Mouse (Mus musculus) liver, postnatal 0 days (tissue): ENCODE measurements around the gene Snrpc. TPM values are rescaled to one million over a fixed set of nuclear protein-coding genes. Genes with fewer than 3 reads are reported as not detected.

ENCODE experiments used
- ATAC-seq: fragments of 200-750 bp; cut with Nextera tagmentation; 2 replicates; pipeline ENCODE4 v1.8.0; 2017; ENCODE audit warnings: mild to moderate bottlenecking, moderate library complexity
- DNase-seq: peaks from one replicate; pipeline ENCODE4 v3.0.0-alpha.2; 2016
- H3K27ac ChIP-seq: fragments of 300-500 bp; sonication (generic); 2 replicates; pipeline ENCODE4 v1.5.1; 2014; ENCODE audit warnings: antibody characterized with exemption, moderate library complexity, mild to moderate bottlenecking, low read depth
- H3K27me3 ChIP-seq: fragments of 300-500 bp; sonication (generic); 2 replicates; pipeline ENCODE4 v1.6.1; 2014; ENCODE audit warnings: low read length, control low read depth, mixed read lengths; ENCODE audit not compliant: insufficient read depth
- H3K36me3 ChIP-seq: fragments of 300-500 bp; sonication (generic); replicated peaks from 2 replicates; pipeline ENCODE4 v1.6.1; 2014; ENCODE audit warnings: mild to moderate bottlenecking, control low read depth, low read length, moderate library complexity, mixed read lengths; ENCODE audit not compliant: insufficient read depth
- H3K4me1 ChIP-seq: fragments of 300-500 bp; sonication (generic); 2 replicates; pipeline ENCODE4 v1.6.1; 2014; ENCODE audit warnings: antibody characterized with exemption, mild to moderate bottlenecking, control low read depth; ENCODE audit not compliant: insufficient read depth
- H3K4me2 ChIP-seq: fragments of 300-500 bp; sonication (generic); 2 replicates; pipeline ENCODE4 v1.6.1; 2014; ENCODE audit warnings: low read depth, mild to moderate bottlenecking, low read length, moderate library complexity, mixed read lengths
- H3K4me3 ChIP-seq: fragments of 300-500 bp; sonication (generic); 2 replicates; pipeline ENCODE4 v1.5.1; 2014; ENCODE audit warnings: low read depth, low read length
- H3K9ac ChIP-seq: fragments of 300-500 bp; sonication (generic); replicated peaks from 2 replicates; pipeline ENCODE4 v1.6.1; 2014; ENCODE audit warnings: mild to moderate bottlenecking, moderate library complexity
- H3K9me3 ChIP-seq: fragments of 300-500 bp; sonication (generic); 2 replicates; pipeline ENCODE4 v1.6.1; 2016; ENCODE audit warnings: mild to moderate bottlenecking, control low read depth, low read length, mixed read lengths
- CTCF ChIP-seq: sonication (generic); IDR thresholded peaks from 2 replicates; pipeline ENCODE4 v1.5.1; 2016; ENCODE audit warnings: antibody characterized with exemption, low read depth
- EP300 ChIP-seq: IDR thresholded peaks from 2 replicates; pipeline ENCODE4 v1.6.1; 2016; ENCODE audit warnings: antibody characterized with exemption, low read depth, mild to moderate bottlenecking
- WGBS: fragments of 180-500 bp; shearing (Covaris S2); extraction: QIAGEN DNeasy Blood & Tissue Kit; methylation state at CpG from one replicate; pipeline ENCODE4 v1.1.7; 2014; ENCODE audit not compliant: insufficient replicate concordance; 5-methylcytosine and 5-hydroxymethylcytosine counted together
- polyA plus RNA-seq: library from polyadenylated mRNA; unstranded; fragments of >200 nt; fragmentation: Nextera tagmentation; extraction: Ambion mirVana; gene quantifications from 2 replicates; pipeline ENCODE4 v1.2.1, GENCODE M21; 2015

Snrpc gene
- polyA plus RNA-seq, 1 experiment from 2014 or later: 99.0 TPM

- Histone ChIP-seq H3K4me2 (no peak overlapping the region), H3K36me3 (no peaks in the 10 kb centered on the region), H3K27me3 (no peaks in the 10 kb centered on the region), H3K9ac (no peak overlapping the region), H3K4me3 (no peak overlapping the region), H3K9me3 (no peaks in the 10 kb centered on the region), H3K4me1 (peaks cover 45% of the 10 kb centered on the region), H3K27ac (peak overlapping the region; percentile 99; the same call in 1 of the 2 replicates)
- TF ChIP-seq CTCF (no peak), EP300 (no peak)
- DNase-seq (no peak), ATAC-seq (no peak)
- 79% methylated on average over 9 of the region's 9 CpGs for WGBS
These were observed 14.6 kb upstream of the Snrpc start for GRCm38 (mm10) chr17:27823142-27823905.

GRCm38 (mm10) chr17:27824941-27825340 lies 13.0 kb upstream of the Snrpc start:
- DNase-seq (peak; percentile 33), ATAC-seq (no peak)
- TF ChIP-seq EP300 (no peak), CTCF (no peak)
- no peaks in the 10 kb centered on the region for H3K36me3 ChIP-seq
- peak overlapping the region; percentile 84 for H3K27ac ChIP-seq
- no peaks in the 10 kb centered on the region for H3K27me3 ChIP-seq
- no peaks in the 10 kb centered on the region for H3K9me3 ChIP-seq
- H3K9ac ChIP-seq: 0 out of 2 replicates have a peak overlapping the region, but pooled peaks have one; percentile 28
- peaks cover 37% of the 10 kb centered on the region for H3K4me1 ChIP-seq
- H3K4me3 ChIP-seq: peak overlapping the region; percentile 0; the same call in 1 of the 2 replicates
- 18% methylated on average over 1 of the region's 1 CpGs for WGBS
- H3K4me2 ChIP-seq: peak overlapping the region; percentile 63

- 8% methylated on average over 3 of the region's 3 CpGs for WGBS
- 0 out of 2 replicates have a peak overlapping the region, but pooled peaks have one; percentile 28 for H3K9ac ChIP-seq
- no peaks in the 10 kb centered on the region for H3K36me3 ChIP-seq
- H3K4me1 ChIP-seq: peaks cover 37% of the 10 kb centered on the region
- no peak for ATAC-seq
- no peaks in the 10 kb centered on the region for H3K9me3 ChIP-seq
- no peaks in the 10 kb centered on the region for H3K27me3 ChIP-seq
- no peak for TF ChIP-seq EP300
- no peak for TF ChIP-seq CTCF
- DNase-seq: no peak
- peak overlapping the region; percentile 40 for H3K4me3 ChIP-seq
- H3K4me2 ChIP-seq: peak overlapping the region; percentile 63
- H3K27ac ChIP-seq: peak overlapping the region; percentile 84
These were observed 12.4 kb upstream of the Snrpc start for GRCm38 (mm10) chr17:27825539-27825938.

GRCm38 (mm10) chr17:27825984-27826905 lies 11.7 kb upstream of the Snrpc start:
- peak overlapping the region; percentile 63 for H3K4me2 ChIP-seq
- H3K9me3 ChIP-seq: no peaks in the 10 kb centered on the region
- H3K4me1 ChIP-seq: peaks cover 32% of the 10 kb centered on the region
- no peaks in the 10 kb centered on the region for H3K36me3 ChIP-seq
- DNase-seq (peak; percentile 92), ATAC-seq (peak; percentile 78)
- TF ChIP-seq CTCF (peak; percentile 38; the same call in 1 of the 2 replicates), EP300 (no peak; the same call in 1 of the 2 replicates)
- peak overlapping the region; percentile 40 for H3K4me3 ChIP-seq
- no peaks in the 10 kb centered on the region for H3K27me3 ChIP-seq
- peak overlapping the region; percentile 84 for H3K27ac ChIP-seq
- peak overlapping the region; percentile 5 for H3K9ac ChIP-seq
- WGBS: 3% methylated on average over 22 of the region's 22 CpGs

- ATAC-seq (no peak), DNase-seq (peak; percentile 33)
- WGBS: 7% methylated on average over 9 of the region's 9 CpGs
- Histone ChIP-seq H3K9ac (0 out of 2 replicates have a peak overlapping the region, but pooled peaks have one; percentile 18), H3K27me3 (no peaks in the 10 kb centered on the region), H3K9me3 (no peaks in the 10 kb centered on the region), H3K36me3 (no peaks in the 10 kb centered on the region), H3K4me1 (peaks cover 25% of the 10 kb centered on the region), H3K27ac (peak overlapping the region; percentile 84), H3K4me2 (peak overlapping the region; percentile 63), H3K4me3 (peak overlapping the region; percentile 40)
- TF ChIP-seq EP300 (no peak), CTCF (no peak)
These were observed 11.0 kb upstream of the Snrpc start for GRCm38 (mm10) chr17:27826908-27827383.
